In genomic region chr10:108896529-108896928, GRCm38 (mm10) we compare ENCODE assay signal across 19 mouse cellular contexts.
"Had no signal": no experiment of that assay in that cellular context is flagged by ENCODE, and none has a peak within 500 bp of the region (broad histone marks: within the 10 kb centered on the region; RNA-seq: fewer than 3 reads in every experiment).

No protein-coding gene starts in this region.

- H3K9me3 ChIP-seq: lung, embryonic 15.5 days; midbrain, embryonic 10.5 days; midbrain, embryonic 12.5 days; midbrain, embryonic 15.5 days; neural tube, embryonic 12.5 days; stomach, embryonic 15.5 days had no signal

- DNase-seq: lung, adult 18-20 months; lung, postnatal 14 days; lung, postnatal 4 days; retina, postnatal 1 day; right cerebral cortex, adult 18-20 months; right cerebral cortex, postnatal 25 days; right cerebral cortex, postnatal 4 days; thymus, adult 2 months; thymus, postnatal 25 days; thymus, postnatal 4 days had no signal

- ATAC-seq: lung, postnatal 0 days; midbrain, embryonic 15.5 days had no signal

- H3K4me3 ChIP-seq: lung, embryonic 15.5 days; midbrain, embryonic 10.5 days; midbrain, embryonic 12.5 days; midbrain, embryonic 15.5 days; neural tube, embryonic 12.5 days; stomach, embryonic 15.5 days had no signal

- H3K27ac ChIP-seq: liver, embryonic 14.5 days; lung, embryonic 15.5 days; midbrain, embryonic 10.5 days; midbrain, embryonic 12.5 days; midbrain, embryonic 15.5 days; neural tube, embryonic 12.5 days; stomach, embryonic 15.5 days; stomach, postnatal 0 days had no signal

- H3K4me1 ChIP-seq: lung, embryonic 15.5 days; midbrain, embryonic 10.5 days; midbrain, embryonic 12.5 days; midbrain, embryonic 15.5 days; neural tube, embryonic 12.5 days; stomach, embryonic 15.5 days had no signal

- H3K4me2 ChIP-seq: lung, embryonic 15.5 days; midbrain, embryonic 12.5 days; midbrain, embryonic 15.5 days; neural tube, embryonic 12.5 days; stomach, embryonic 15.5 days had no signal

- H3K9ac ChIP-seq: liver, embryonic 14.5 days; lung, embryonic 15.5 days; midbrain, embryonic 12.5 days; midbrain, embryonic 15.5 days; neural tube, embryonic 12.5 days; stomach, embryonic 15.5 days had no signal

- H3K36me3 ChIP-seq: lung, embryonic 15.5 days; midbrain, embryonic 12.5 days; midbrain, embryonic 15.5 days; neural tube, embryonic 12.5 days; stomach, embryonic 15.5 days had no signal

- H3K27me3 ChIP-seq: lung, embryonic 15.5 days; midbrain, embryonic 12.5 days; midbrain, embryonic 15.5 days; neural tube, embryonic 12.5 days; stomach, embryonic 15.5 days had no signal
